Mouse (Mus musculus): ENCODE results near the gene Crabp1.

Gene Crabp1

DNA sequence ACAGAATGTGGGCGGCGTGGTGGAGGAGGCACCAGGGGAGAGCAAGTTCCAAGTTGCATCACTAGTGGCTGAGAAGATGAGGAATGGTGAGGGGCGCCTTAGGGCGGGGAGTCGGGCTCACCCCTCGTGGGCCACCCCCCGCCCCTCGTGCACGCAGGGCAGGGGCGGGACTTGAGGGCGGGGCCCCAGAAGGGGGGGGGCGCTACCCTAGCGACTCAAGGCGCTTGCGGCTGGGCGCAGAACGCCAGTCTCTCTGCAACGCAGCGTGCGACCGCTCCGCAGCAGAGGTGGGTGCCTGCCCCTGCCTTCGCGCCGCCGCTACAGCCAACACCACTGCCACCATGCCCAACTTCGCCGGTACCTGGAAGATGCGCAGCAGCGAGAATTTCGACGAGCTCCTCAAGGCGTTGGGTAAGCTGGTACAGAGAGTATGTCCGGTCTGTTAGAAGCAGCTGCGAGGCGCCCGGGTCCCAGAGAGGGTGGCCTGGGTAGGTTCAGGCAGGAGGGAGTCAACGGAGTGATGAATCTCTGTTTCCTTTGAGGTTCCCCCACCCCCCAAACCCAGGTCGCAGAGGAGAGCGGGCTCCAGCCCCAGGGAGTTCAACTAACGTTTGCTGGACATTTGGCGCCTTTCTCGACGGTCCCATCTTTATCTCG is at the start of gene Crabp1:
TSS of gene Crabp1 (plus strand) at position 188 of the 657 bp plus-strand sequence.
- no peak for DNase-seq (ENCODE audit: low spot score in 2 of 2)

DNA sequence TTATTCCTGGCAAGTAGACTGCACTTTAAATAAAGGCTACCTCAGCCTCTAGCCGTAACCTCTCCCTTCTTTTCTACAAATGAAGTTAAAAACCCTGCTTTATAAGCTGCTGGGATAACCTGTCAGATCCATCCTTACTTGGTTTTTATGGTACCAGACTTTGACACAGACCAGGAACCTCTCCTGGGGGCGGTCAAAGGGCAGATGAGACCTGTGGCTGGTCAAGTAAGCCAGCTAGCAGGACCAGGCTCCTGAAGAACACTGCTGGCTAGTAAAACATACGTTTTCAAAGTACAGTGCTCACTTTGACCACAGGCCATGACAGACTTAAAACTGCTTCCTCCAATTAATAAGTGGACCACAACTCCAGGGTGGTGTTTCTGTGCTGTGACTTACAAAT is 48.8 kb upstream of the Crabp1 start:
- no peak for DNase-seq (ENCODE audit: low spot score in 2 of 2)

GRCm38 (mm10) chr9:54717527-54717926 is 47.0 kb upstream of the Crabp1 start:
- no peak for DNase-seq (ENCODE audit: low spot score in 2 of 2)

- DNase-seq (ENCODE audit: low spot score in 2 of 2), result no peak
These were observed 42.4 kb upstream of the Crabp1 start for GRCm38 (mm10) chr9:54722156-54722555.

DNA sequence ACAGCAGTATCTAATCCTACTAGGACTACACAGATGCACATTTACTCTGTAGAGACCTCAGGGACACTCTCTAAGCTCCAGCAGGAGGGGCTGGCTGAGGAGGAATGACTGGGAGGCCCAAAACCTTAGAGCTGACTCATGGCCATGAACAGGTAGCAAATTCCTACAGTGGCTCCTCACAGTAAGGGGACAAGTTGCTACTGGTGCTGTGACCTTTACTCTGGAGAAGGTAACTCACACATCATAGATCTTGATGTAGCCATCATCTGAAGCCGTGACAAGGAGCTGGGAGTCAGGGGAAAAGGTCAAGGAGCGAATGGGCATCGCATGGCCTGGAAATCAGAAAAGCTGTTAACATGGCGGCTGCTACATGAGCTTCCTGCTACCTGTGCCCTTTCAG is 42.0 kb upstream of the Crabp1 start:
- no peak for DNase-seq (ENCODE audit: low spot score in 2 of 2)

DNA sequence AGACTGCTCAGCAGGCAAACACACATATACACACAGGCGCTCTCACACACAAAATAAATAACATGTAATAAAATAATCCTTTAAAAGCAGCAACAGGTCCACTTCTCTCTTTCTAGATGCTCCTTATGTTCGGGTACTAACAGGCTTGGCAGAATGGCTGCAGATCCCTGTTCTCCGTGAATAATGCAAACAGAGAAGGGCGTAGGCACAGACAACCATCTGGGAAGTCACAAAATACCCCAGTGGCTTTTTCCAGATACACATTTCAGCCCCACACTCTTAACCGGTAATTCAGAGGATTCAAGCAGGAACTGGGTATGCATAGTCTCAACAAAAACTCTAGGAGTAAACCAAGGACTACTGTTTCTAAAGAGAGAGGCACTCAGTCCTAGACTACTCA is 38.2 kb upstream of the Crabp1 start:
- DNase-seq (ENCODE audit: low spot score in 2 of 2), result no peak

DNA sequence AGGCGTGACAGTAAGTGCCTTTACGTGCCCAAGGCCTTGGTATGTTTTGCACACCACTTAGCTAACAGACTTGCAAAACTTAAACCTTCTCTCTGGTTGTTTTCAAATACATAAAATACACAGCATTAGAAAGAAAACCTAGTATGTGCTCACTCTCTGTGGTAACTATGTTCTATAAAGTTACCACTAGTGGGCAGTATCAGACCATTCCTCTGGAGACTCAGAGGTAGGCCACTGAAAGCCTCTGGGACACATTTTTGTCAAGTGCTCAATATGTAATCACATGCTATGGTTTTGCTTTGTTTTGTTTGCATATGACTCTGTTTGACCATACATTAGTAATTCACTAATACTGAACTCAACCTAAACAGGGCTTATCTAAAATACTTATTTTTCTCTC is 32.4 kb upstream of the Crabp1 start:
- DNase-seq (ENCODE audit: low spot score in 2 of 2), result no peak

DNA sequence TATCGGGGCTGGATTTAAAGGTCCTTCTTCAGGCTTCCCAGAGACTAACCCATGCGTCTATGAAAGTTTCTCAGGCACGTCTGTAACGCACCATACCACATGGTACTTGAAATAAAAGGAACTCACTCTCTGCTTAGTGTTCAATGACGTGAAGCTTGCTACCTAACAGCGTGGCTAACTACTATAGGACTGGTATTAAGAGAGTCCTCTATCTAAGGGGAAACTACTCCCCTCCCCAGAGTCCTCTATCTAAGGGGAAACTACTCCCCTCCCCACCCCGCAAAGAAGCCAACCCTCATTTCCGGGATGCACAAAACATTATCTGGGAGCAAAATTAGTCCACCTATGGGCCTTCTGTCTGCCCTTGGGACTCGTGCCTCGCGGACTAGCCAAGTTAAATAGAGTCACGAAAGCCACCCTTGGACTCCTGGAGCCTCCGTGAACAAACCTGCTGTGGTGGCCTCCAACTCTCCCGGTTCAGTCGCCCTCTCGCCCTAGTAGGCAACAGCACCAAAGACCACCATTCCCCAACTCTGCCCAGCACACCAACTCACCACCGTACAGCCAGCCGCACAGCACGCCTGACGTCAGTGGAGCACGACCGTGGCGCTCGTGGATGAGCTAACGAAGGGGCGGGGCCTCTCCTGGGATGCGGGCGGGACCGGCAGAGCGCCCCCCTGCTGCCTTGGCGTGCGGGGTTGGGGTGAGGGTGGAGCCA is 30.5 kb upstream of the Crabp1 start, which contains the start of gene Wdr61:
TSS of gene Wdr61 (minus strand) at position 599 of the 718 bp plus-strand sequence.
- DNase-seq (ENCODE audit: low spot score in 2 of 2), result peak; percentile 94 to 96

DNA sequence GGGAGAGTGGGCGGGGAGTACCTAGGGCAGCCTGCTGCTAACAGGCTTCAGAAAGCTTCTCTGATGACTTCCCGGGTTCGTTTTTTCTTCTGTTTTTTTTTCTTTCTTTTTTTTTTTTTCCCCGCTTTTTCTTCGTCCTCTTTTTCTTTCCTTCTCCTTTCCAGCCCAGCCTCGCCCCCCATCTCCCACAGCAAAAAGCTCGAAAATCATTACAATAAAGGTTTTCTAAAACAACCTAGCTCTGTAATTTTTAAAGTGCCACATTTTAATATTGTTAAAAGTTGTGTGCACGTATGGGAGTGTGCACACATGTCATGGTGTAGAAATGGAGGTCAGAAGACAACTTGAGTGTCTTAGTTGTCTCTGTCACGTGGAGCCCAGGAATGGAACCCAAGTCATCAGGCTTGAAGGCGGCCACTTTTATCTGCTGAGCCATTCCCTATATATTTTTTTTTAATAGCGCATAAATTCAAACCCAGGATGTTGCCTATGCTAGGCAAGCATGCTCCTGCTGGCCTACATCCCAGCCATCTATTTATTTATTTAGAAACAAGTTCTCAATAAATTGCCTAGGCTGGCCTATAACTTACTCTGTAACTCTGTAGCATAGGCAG is 29.8 kb upstream of the Crabp1 start:
- DNase-seq (ENCODE audit: low spot score in 2 of 2), result no peak

- DNase-seq (ENCODE audit: low spot score in 2 of 2), result peak; percentile 4 to 18
These were observed 28.3 kb upstream of the Crabp1 start for GRCm38 (mm10) chr9:54736284-54736701.

DNA sequence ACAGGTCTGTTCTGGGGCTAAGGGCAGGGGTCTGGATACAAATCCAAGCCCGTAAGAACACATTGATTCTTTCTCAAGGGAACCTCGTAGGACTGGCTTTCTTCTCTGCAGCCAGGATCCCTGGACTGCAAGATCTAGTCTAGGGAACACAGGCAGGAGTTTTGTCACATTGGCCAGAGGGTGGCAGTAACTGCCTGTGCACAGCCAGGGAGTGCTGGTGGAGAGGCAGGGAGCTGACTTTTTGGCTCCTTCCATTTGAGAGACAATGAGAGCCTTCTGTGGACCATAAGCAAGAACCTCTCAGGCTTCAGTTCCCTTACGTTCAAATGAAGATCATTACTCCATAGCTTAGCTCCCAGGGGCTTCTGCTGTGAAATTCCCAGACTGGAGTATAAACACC is 26.2 kb upstream of the Crabp1 start:
- DNase-seq (ENCODE audit: low spot score in 2 of 2), result no peak

- DNase-seq (ENCODE audit: low spot score in 2 of 2), result no peak
These were observed 20.7 kb upstream of the Crabp1 start for GRCm38 (mm10) chr9:54743891-54744290.

DNA sequence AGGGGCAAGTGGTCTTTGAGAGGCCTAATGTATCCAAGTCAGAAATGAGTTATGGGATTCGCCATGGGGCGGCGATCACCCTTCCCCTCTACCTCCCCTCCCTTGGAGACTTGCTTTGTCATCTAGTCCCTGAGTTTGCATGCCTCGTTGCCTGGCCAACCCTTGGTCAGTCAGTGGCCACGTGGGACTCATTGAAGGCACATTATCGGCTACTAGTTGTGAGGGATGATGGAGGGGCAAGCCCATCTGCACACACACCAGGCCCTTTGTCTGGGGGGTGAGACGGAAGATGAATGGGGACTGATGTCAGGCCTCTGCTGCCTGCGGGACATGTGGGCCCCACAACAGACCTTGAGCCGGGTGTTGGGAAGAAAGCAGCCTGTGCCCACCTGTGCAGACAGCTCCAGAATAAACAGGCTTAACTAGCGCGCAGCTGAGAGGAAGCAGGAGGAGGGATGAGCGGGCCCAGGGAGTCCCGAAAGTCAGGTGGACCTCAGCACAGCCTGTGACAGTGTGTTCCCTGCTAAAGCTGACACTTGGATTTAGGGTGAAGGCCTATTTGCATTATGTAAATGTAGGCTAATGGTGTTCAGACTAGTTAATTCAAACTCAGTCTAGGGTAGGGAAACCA is 18.7 kb upstream of the Crabp1 start:
- no peak for DNase-seq (ENCODE audit: low spot score in 2 of 2)

DNA sequence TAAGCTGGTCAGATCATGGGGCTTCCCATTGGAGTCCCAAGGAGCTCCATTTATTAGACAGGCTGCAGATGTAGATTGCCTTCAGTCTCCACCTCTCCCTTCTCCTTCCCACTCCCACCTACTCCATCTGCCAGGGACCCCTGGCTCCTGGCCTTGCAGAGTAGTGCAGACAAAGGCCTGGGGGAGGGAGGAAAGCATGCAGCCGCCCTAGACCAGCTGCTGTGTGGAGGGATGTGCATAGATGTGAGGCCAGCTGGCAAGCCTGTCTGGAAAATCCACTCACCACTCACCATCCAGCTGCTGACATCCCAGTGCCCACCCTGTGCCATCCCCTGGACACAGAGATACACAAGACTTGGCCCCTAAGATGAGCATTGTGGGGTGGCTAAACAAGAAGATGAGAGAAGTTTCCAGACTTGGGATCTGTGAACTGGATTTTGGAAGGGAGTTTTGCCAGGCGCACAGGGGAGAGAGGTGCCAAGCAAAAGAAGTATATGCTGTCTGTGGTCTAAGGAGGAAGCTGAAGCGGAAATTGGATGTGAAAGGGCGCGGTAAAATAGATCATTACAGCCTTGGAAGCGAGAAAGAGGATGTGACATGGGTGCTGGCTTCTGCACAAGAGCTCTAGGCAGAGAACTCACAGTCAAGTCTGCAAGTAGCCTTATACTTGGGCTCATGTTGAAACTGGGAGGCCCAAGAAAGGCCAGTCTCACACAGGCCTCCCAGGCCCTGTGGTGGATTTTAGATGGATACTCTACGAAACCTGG is 14.2 kb upstream of the Crabp1 start:
- DNase-seq (ENCODE audit: low spot score in 2 of 2), result no peak

DNA sequence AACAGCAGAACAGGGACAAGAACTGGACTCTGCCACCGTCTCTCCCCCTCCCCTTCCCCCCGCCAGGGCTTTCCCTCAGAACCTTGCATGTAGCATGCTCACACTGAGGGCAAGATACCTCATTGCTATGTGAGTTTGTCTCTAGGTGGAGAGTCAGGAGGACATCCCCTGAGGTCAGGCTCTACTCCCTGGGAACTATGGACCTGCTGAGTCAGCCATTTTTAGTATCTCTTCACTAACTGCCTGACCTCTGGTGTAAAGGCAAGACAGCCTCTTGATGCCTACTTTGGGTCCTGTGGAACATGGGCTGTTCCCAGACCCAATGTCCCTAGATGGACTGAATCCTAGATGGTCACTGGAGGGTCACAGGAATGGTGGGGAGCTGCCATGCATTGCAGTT is 12.9 kb upstream of the Crabp1 start:
- DNase-seq (ENCODE audit: low spot score in 2 of 2), result no peak

- DNase-seq (ENCODE audit: low spot score in 2 of 2), result no peak
These were observed 12.2 kb upstream of the Crabp1 start for GRCm38 (mm10) chr9:54752201-54752943.

DNA sequence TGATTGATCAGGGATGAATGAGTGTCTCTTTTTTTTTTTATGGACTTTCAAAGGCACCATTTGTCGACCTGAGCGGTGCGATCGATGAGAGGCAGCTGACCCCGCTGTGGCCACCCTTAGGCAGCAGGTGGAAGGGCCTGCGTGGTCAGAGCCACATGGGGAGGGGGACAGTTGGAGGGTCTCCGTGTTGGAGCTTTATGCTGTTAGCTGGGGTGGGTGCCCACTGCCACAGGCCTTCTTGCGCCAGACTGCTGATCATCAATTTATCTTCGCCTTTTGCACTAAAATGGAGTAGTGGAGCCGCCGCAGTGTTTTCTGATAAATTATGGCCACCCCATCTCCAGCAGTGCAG is 11.6 kb upstream of the Crabp1 start:
- no peak for DNase-seq (ENCODE audit: low spot score in 2 of 2)

DNA sequence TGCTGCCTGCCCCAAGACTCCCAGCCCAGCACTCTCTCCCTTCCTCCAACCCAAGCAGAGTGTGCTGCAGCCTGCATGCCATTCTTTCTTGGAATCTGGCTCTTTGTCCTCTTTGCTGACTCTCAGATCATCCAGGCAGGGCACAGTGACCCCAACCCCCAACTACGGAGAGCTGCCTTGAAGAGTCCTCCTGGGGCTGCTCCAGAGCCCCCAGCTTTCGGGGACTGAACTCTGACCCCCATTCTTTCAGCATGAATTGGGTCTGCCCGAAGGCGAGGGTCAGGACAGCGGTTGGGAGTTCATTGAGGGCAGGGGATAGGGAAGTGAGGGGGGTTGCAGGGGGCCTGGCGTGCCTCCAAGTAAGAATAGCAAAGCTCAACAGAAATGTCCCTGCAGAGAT is 5.0 kb upstream of the Crabp1 start:
- DNase-seq (ENCODE audit: low spot score in 2 of 2), result no peak

- no peak for DNase-seq (ENCODE audit: low spot score in 2 of 2)
These were observed 457 bp upstream of the Crabp1 start for GRCm38 (mm10) chr9:54764091-54764490.

GRCm38 (mm10) chr9:54765336-54766085 is 963 bp downstream of the Crabp1 start:
- DNase-seq (ENCODE audit: low spot score in 2 of 2), result no peak

Data from heart, adult 9 months (tissue).